Mouse (Mus musculus): ENCODE data around the gene Spata6. TPM values are rescaled to one million over a fixed set of nuclear protein-coding genes. Genes with fewer than 3 reads are reported as not detected.

Spata6 gene
- 21.4 and 23.2 TPM in 2 replicates for polyA plus RNA-seq (2015; fragmentation: Nextera tagmentation; extraction: Ambion mirVana)

GRCm38 (mm10) chr4:111719776-111720661 is at the start of gene Spata6:
Gene Spata6, plus strand, starts transcription at chr4:111719984.

Other genes with a start within 250 kb of the Spata6 start
- 0.83 and 1.2 TPM in 2 replicates for gene Slc5a9, start 182.9 kb downstream of the Spata6 start, polyA plus RNA-seq (2015; fragmentation: Nextera tagmentation; extraction: Ambion mirVana)
- gene Skint8, start 199.4 kb downstream of the Spata6 start, polyA plus RNA-seq (2015; fragmentation: Nextera tagmentation; extraction: Ambion mirVana): 0.11 TPM in 1 of 2 replicates, not detected in the other